Mouse (Mus musculus): ENCODE measurements around the gene Sf3b6. TPM values are rescaled to one million over a fixed set of nuclear protein-coding genes. Genes with fewer than 3 reads are reported as not detected.
"Not testable (repeated sequence)": the region's sequence is repeated elsewhere in the genome, so short reads cannot be mapped to it uniquely, and the experiment has no call there.

The Sf3b6 gene
- polyA plus RNA-seq, 1 experiment from 2014 or later: 338 TPM

DNA sequence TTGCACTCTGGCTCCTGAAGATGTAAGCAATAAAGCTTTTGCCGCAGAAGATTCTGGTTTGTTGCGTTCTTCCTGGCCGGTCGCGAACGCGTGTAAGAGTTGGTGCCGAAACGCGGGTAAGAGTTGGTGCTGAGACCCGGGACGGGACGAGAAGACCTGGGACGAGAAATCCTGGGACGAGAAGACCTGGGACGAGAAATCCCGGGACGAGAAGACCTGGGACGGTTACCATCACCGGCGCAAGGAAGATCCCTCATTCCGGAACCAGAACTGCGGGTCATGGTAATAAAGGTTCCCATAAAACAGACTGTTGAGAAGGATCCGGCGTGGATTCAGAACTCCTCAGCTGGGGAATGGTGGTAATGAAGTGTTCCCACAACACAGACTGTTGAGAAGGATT is 29.2 kb upstream of the Sf3b6 start:
- not testable (repeated sequence) for ATAC-seq (ENCODE audit: low FRiP score, low read depth); H3K4me2 ChIP-seq (replicated peaks); H3K4me1 ChIP-seq; H3K9me3 ChIP-seq; H3K27me3 ChIP-seq (replicated peaks); H3K27ac ChIP-seq; H3K9ac ChIP-seq; H3K4me3 ChIP-seq; H3K36me3 ChIP-seq
- 93% methylated on average over 25 of the region's 25 CpGs for WGBS

DNA sequence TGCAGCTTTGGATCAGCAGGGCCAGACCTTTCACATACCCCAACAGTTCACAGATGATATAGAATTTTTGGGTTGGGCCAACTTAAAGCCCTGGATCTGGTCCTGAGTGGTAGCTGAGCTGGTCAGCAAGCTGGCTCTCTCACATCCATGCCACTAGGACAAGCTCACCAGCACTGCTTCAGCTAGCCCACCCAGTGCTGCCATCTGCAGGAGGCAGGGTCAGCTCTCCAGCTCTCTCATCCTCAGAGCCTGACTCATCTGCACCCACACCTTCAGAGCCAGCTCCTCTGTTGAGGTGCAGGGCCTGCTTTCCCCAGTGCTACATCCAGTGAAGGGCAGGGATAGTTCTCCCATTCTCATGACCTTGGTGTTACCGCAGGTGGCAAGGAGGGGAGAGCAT is 23.6 kb upstream of the Sf3b6 start:
- Histone ChIP-seq H3K27me3 (replicated peaks) (no peaks in the 10 kb centered on the region), H3K4me2 (replicated peaks) (no peak overlapping the region), H3K4me3 (no peak overlapping the region), H3K9me3 (no peaks in the 10 kb centered on the region), H3K27ac (no peak overlapping the region), H3K36me3 (no peaks in the 10 kb centered on the region), H3K9ac (no peak overlapping the region), H3K4me1 (no peaks in the 10 kb centered on the region)
- ATAC-seq (ENCODE audit: low FRiP score, low read depth): no peak
- 78% methylated on average over 1 of the region's 1 CpGs for whole genome bisulfite sequencing

DNA sequence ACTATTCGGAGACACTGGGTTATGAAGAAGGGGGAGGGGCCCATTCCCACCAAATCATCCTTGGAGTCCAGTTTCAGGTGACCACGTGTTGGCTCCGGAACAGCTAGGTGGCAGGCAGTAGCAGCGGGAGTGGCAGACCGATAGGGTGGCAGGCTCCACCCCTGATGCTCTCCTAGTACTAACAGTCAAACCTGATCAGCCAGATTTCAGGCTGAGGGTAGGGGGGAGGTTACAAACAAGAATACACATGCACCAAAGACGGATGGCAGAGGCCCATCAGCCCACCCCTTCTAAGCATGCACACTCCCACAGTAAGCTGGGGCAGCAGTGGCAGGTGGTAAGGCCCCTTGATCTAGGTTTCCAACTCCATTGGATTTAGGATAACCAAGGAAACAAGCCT is 19.9 kb upstream of the Sf3b6 start:
- not testable (repeated sequence) for H3K36me3 ChIP-seq; H3K4me3 ChIP-seq; H3K4me2 ChIP-seq (replicated peaks); H3K9ac ChIP-seq; H3K9me3 ChIP-seq; ATAC-seq (ENCODE audit: low FRiP score, low read depth); H3K27me3 ChIP-seq (replicated peaks); H3K4me1 ChIP-seq; H3K27ac ChIP-seq
- WGBS: 76% methylated on average over 6 of the region's 6 CpGs

DNA sequence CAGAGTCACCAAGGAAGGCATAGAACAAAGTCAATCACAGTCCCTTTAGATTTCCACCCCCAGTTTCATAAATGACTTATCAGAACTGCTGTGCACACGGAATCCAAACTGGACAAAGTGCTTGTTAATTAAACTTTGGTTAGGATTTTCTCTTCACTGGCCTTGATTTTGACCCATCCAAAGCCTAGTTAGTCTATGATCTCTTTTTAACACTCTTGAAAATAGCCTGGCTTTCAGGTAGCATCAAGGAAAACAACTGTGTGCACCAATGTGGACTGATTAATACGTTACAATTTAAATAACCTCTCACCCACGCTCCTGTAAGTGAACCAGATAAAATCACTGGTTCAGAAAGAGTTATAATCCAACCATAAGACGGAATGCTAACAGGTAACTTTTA is 6.3 kb upstream of the Sf3b6 start:
- no peak overlapping the region for H3K4me3 ChIP-seq
- no peaks in the 10 kb centered on the region for H3K27me3 ChIP-seq (replicated peaks)
- no peak for ATAC-seq (ENCODE audit: low FRiP score, low read depth)
- no peak overlapping the region for H3K27ac ChIP-seq
- H3K9ac ChIP-seq: no peak overlapping the region
- 82% methylated on average over 4 of the region's 4 CpGs for WGBS
- no peaks in the 10 kb centered on the region for H3K36me3 ChIP-seq
- no peaks in the 10 kb centered on the region for H3K4me1 ChIP-seq
- H3K9me3 ChIP-seq: no peaks in the 10 kb centered on the region
- no peak overlapping the region for H3K4me2 ChIP-seq (replicated peaks)

DNA sequence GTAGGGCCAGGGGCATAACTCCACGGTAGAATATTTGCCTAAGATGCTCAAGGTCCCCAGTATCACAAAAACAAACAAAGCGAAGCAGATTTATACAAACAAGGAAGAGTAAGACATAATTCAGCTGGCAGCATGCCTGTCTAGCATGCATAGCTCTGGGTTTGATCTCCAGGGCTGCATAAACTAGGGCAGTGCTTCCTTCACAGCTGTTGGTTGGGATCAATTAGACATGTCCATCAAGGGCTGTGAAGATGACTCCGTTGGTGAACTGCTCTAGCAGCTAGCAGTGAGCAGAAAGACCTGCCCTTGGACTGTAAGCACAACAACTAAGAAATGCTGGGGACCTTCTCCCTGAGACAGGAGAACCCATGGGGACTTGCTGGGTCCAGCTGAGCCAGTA is 5.6 kb upstream of the Sf3b6 start:
- no peak overlapping the region for H3K4me3 ChIP-seq
- no peaks in the 10 kb centered on the region for H3K27me3 ChIP-seq (replicated peaks)
- H3K9me3 ChIP-seq: no peaks in the 10 kb centered on the region
- 73% methylated on average over 3 of the region's 3 CpGs for WGBS
- no peak for ATAC-seq (ENCODE audit: low FRiP score, low read depth)
- no peak overlapping the region for H3K4me2 ChIP-seq (replicated peaks)
- no peak overlapping the region for H3K9ac ChIP-seq
- no peaks in the 10 kb centered on the region for H3K36me3 ChIP-seq
- no peak overlapping the region for H3K27ac ChIP-seq
- peaks cover 1% of the 10 kb centered on the region; the same call in 1 of the 2 replicates for H3K4me1 ChIP-seq

DNA sequence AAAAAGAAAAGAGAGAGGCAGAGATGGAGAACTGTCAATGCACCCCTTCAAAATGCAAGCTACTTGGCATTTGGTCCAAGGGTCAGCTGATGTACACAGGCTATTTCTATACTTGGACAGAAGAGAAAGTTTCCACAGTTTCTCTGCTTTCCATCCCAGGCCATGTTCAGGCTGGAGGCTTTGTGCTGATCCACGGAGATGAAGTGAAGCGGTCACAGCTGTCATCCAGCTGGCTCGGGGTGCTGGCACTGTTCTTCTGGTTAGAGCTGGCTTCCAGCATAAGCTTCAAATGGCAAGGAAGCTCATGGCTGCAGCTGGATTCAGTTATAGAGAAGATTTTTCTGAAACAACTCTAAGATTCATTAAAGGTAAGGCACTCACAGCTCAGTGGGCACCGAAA is 3.7 kb upstream of the Sf3b6 start:
- H3K27ac ChIP-seq: no peak overlapping the region
- H3K4me1 ChIP-seq: peaks cover 11% of the 10 kb centered on the region
- no peak overlapping the region for H3K9ac ChIP-seq
- no peak overlapping the region for H3K4me2 ChIP-seq (replicated peaks)
- WGBS: 91% methylated on average over 4 of the region's 4 CpGs
- no peaks in the 10 kb centered on the region for H3K9me3 ChIP-seq
- H3K27me3 ChIP-seq (replicated peaks): no peaks in the 10 kb centered on the region
- H3K36me3 ChIP-seq: no peaks in the 10 kb centered on the region
- no peak overlapping the region for H3K4me3 ChIP-seq
- no peak for ATAC-seq (ENCODE audit: low FRiP score, low read depth)

DNA sequence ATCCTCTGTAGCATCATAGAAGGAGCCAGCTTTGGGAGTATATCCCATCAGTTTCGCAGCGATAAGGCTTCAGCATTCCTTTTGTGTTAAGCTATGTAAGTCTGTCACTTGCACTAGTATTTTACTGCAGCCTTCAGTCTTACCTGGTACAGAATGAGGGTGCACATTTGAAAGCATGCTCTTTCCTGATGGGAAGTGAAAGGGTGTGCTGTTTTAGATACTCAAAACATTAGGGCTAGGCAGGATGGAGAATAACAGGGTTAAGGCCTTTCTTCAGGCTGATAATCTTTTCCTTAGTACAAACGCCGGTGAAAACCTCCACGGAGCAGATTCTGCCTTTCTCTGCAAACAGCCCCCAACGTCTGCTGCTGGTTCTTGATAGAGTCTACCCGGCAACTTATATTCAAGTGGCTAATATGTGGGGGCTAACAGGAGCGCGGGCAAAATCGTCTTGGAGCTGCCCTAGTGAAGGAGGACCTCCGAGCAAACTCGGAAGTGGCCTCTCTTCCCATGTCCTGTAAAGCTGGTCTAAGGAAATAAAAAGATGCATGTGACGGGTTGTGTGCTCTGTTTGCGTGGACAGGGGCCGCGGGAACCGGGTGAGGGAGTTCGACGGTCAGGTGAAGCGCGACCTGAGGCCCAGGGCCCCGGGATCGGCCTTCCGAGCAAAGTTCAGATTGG is 524 bp upstream of the Sf3b6 start:
- peak; percentile 67; the same call in 1 of the 2 replicates for ATAC-seq (ENCODE audit: low FRiP score, low read depth)
- H3K4me1 ChIP-seq: peaks cover 15% of the 10 kb centered on the region
- H3K27ac ChIP-seq: 0 out of 2 replicates have a peak overlapping the region, but pooled peaks have one; percentile 28
- WGBS: 11% methylated on average over 24 of the region's 24 CpGs
- peak overlapping the region; percentile 89 for H3K4me2 ChIP-seq (replicated peaks)
- no peaks in the 10 kb centered on the region for H3K9me3 ChIP-seq
- no peaks in the 10 kb centered on the region for H3K27me3 ChIP-seq (replicated peaks)
- H3K9ac ChIP-seq: peak overlapping the region; percentile 61
- H3K4me3 ChIP-seq: peak overlapping the region; percentile 78
- peaks cover 18% of the 10 kb centered on the region for H3K36me3 ChIP-seq

DNA sequence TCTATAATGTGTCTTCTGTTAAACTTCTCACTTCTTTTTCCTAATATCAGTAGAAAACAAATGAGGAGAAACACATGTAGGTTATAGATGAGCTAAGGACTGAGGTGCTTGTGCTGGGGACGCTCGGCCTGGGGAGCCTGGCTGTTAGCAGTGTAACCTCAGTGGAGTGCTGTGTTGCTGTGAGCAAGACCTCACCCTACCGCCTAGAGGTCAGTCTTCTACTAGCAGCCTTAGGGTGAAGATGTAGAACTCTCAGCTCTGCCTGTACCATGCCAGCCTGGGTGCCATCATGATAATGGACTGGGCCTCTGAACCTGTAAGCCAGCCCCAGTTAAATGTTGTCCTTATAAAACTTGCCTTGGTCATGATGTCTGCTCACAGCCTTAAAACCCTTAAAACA is 9.9 kb downstream of the Sf3b6 start:
- H3K9ac ChIP-seq: no peak overlapping the region
- H3K27ac ChIP-seq: no peak overlapping the region
- H3K4me2 ChIP-seq (replicated peaks): no peak overlapping the region
- no peak overlapping the region for H3K4me3 ChIP-seq
- no peaks in the 10 kb centered on the region for H3K27me3 ChIP-seq (replicated peaks)
- peaks cover 61% of the 10 kb centered on the region for H3K36me3 ChIP-seq
- H3K9me3 ChIP-seq: no peaks in the 10 kb centered on the region
- WGBS: 73% methylated on average over 3 of the region's 3 CpGs
- H3K4me1 ChIP-seq: no peaks in the 10 kb centered on the region
- ATAC-seq (ENCODE audit: low FRiP score, low read depth): no peak

DNA sequence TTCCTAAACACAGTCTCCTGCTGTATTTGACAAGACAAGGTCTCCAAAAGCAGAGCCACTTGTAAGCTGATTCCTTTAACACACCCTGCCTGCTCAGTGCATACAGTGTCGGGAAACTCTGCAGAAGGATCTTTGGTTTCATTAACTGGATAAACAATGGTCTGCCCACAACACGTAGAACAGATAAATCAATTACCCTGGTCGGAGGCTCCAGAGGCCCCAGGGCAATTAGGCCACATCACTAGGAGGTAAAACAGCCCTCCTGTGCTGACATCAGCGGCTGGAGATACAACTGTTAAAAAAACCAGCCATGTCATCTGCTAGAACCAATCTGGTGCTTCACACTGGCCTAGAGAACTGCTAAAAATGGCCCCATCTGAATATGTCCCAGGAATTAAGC is 19.6 kb downstream of the Sf3b6 start:
- H3K4me2 ChIP-seq (replicated peaks): no peak overlapping the region
- peaks cover 9% of the 10 kb centered on the region; the same call in 1 of the 2 replicates for H3K36me3 ChIP-seq
- peaks cover 4% of the 10 kb centered on the region for H3K4me1 ChIP-seq
- no peak overlapping the region for H3K9ac ChIP-seq
- no peak for ATAC-seq (ENCODE audit: low FRiP score, low read depth)
- H3K27ac ChIP-seq: no peak overlapping the region
- 0 out of 2 replicates have a peak, but pooled peaks cover 16% of the 10 kb centered on the region for H3K27me3 ChIP-seq (replicated peaks)
- 33% methylated on average over 4 of the region's 4 CpGs for WGBS
- no peaks in the 10 kb centered on the region for H3K9me3 ChIP-seq
- H3K4me3 ChIP-seq: no peak overlapping the region

DNA sequence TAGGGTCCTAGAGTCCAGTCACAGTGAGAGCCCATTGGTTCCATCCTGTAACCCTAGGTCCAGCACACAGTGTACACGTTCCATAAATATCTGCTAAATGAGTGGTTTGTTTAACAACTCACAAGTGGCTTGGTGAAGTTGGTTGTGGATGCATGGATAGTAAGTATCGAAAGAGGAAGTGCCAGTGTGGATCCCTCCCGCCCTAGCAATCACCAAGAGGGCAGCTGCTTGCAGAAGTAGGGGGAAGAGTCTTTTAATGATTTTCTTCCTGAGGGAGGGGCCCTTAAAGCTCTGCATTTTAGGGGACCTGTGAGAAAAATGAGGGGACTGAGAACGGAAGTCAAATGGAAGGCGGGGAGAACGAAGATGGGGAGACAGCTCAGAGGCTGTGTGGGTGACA is 22.7 kb downstream of the Sf3b6 start:
- no peaks in the 10 kb centered on the region for H3K36me3 ChIP-seq
- H3K27me3 ChIP-seq (replicated peaks): 0 out of 2 replicates have a peak, but pooled peaks cover 20% of the 10 kb centered on the region
- H3K4me1 ChIP-seq: peaks cover 11% of the 10 kb centered on the region
- H3K27ac ChIP-seq: no peak overlapping the region
- WGBS: 57% methylated on average over 6 of the region's 6 CpGs
- no peak overlapping the region for H3K4me3 ChIP-seq
- H3K9me3 ChIP-seq: no peaks in the 10 kb centered on the region
- no peak overlapping the region for H3K9ac ChIP-seq
- ATAC-seq (ENCODE audit: low FRiP score, low read depth): no peak
- peak overlapping the region; percentile 79; the same call in 1 of the 2 replicates for H3K4me2 ChIP-seq (replicated peaks)

DNA sequence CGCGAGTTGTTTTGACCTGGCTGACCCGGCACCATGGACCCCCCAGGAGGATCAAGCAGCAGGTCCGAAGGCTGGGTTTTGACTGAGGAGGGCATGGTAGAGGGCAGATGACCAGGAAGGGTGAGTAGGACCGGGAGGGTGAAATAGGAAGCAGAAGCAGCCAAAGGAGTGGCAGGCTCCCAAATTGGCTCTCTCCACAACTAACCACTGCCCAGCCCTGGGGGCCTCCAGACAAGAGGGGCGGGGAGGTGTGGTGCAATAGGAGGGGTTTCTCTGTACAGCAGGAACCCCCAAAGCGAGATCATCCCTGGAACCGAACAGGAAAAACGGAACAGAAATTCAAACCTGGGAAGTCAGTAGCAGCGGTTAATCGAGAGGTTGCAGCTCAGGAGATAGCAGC is 23.4 kb downstream of the Sf3b6 start:
- H3K27me3 ChIP-seq (replicated peaks): 0 out of 2 replicates have a peak, but pooled peaks cover 20% of the 10 kb centered on the region
- peak; percentile 6; the same call in 1 of the 2 replicates for ATAC-seq (ENCODE audit: low FRiP score, low read depth)
- peak overlapping the region; percentile 79 for H3K4me2 ChIP-seq (replicated peaks)
- WGBS: 1% methylated on average over 11 of the region's 11 CpGs
- H3K4me1 ChIP-seq: peaks cover 11% of the 10 kb centered on the region
- peak overlapping the region; percentile 63 for H3K4me3 ChIP-seq
- H3K9ac ChIP-seq: peak overlapping the region; percentile 67
- no peaks in the 10 kb centered on the region for H3K9me3 ChIP-seq
- no peak overlapping the region for H3K27ac ChIP-seq
- H3K36me3 ChIP-seq: no peaks in the 10 kb centered on the region

DNA sequence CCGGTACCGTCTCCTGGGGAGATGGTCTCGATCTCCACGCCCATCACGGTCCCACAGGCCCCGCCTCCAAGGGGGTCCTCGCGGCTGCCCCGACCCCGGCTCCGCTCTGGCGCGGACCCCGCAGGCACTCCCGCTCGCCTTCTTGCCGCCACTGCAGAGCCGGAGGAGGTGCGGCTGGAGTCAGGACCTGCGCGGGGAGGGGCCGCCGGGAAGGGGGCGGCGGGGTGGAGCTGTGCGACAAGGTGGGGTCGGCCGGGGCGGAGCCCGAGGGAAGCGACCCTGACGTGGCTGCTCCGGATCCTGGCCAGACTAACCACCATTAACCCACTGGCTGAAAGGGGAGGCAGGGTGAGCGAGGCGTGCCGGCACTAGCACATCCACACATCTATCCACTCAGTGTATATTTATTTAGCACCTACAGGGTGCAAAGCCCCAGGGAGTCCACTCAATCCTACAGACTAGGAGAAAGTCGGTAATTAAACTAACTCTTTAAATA is 24.1 kb downstream of the Sf3b6 start, which contains the start of gene Fkbp1b:
Fkbp1b (minus strand) TSS at position 200 of the 496 bp plus-strand sequence.
- peak within 1 kb of the TSS; percentile 79 for H3K4me2 ChIP-seq (replicated peaks)
- peak within 1 kb of the TSS; percentile 67 for H3K9ac ChIP-seq
- peak within 1 kb of the TSS; percentile 63 for H3K4me3 ChIP-seq
- ATAC-seq (ENCODE audit: low FRiP score, low read depth): peak; percentile 69
- H3K27ac ChIP-seq: no peak within 1 kb of the TSS
- peaks cover 11% of the 10 kb centered on the region for H3K4me1 ChIP-seq
- H3K36me3 ChIP-seq: no peaks in the 10 kb centered on the region
- no peaks in the 10 kb centered on the region for H3K9me3 ChIP-seq
- H3K27me3 ChIP-seq (replicated peaks): 0 out of 2 replicates have a peak, but pooled peaks cover 20% of the 10 kb centered on the region
- under 1% methylated on average over 37 of the region's 37 CpGs for WGBS

DNA sequence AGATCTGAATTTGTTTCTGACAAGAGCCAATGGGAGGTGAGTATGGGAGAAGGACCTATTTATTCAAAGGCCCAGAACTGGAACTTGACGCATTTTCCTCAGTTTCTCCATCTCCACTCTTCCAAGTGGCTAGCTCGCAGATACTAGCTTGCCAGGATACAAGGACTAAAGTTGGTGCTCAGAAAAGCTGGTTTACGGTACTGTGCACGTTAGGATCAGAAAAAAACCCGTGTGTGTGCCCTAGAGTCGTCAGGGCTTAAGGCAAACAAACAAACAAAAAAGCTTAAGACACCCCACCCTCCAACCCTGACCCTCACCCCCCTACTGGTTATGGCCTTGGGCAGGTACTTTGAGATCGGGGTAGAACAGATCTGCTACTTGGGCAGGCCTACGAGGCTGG is 25.1 kb downstream of the Sf3b6 start:
- H3K4me3 ChIP-seq: no peak overlapping the region
- ATAC-seq (ENCODE audit: low FRiP score, low read depth): no peak

More for the DNA sequence above, 25.1 kb downstream of the Sf3b6 start:
- Histone ChIP-seq H3K4me1 (peaks cover 11% of the 10 kb centered on the region), H3K27ac (no peak overlapping the region), H3K27me3 (replicated peaks) (0 out of 2 replicates have a peak, but pooled peaks cover 20% of the 10 kb centered on the region), H3K9ac (no peak overlapping the region), H3K4me2 (replicated peaks) (no peak overlapping the region; the same call in 1 of the 2 replicates), H3K36me3 (no peaks in the 10 kb centered on the region), H3K9me3 (no peaks in the 10 kb centered on the region)
- 87% methylated on average over 8 of the region's 8 CpGs for WGBS

Measured in neural tube, embryonic 12.5 days (tissue).